Mouse (Mus musculus) liver, adult 2 months (tissue): ENCODE data around the gene Gng2. TPM values are rescaled to one million over a fixed set of nuclear protein-coding genes. Genes with fewer than 3 reads are reported as not detected.
A peak's percentile ranks its signal among the peaks of the same experiment; 100 is the strongest.

Source experiments
- DNase-seq: peaks from one replicate; pipeline ENCODE4 v3.0.0-alpha.2; 2011; ENCODE audit warnings: low read depth, low spot score; ENCODE audit errors: extremely low read depth
- H3K27ac ChIP-seq: fragments of 200-500 bp; replicated peaks from 2 replicates; pipeline ENCODE4 v1.5.1; 2012; ENCODE audit warnings: low read depth, mild to moderate bottlenecking, control low read depth, inconsistent platforms, low read length; ENCODE audit not compliant: insufficient read depth
- H3K27me3 ChIP-seq: fragments of 200-500 bp; 2 replicates; pipeline ENCODE4 v1.6.1; 2012; ENCODE audit warnings: mild to moderate bottlenecking, moderate library complexity, low read length, inconsistent platforms; ENCODE audit not compliant: control insufficient read depth, insufficient read depth
- H3K36me3 ChIP-seq: fragments of 200-500 bp; 2 replicates; pipeline ENCODE4 v1.6.1; 2012; ENCODE audit warnings: low read length, inconsistent platforms; ENCODE audit not compliant: control insufficient read depth, insufficient read depth
- H3K4me1 ChIP-seq: fragments of 200-500 bp; 2 replicates; pipeline ENCODE4 v1.6.1; 2011; ENCODE audit warnings: low read length; ENCODE audit not compliant: control insufficient read depth, insufficient read depth
- H3K4me3 ChIP-seq: fragments of 200-500 bp; 2 replicates; pipeline ENCODE4 v1.5.1; 2011; ENCODE audit warnings: low read depth, mild to moderate bottlenecking, control low read depth, low read length, moderate library complexity; ENCODE audit not compliant: insufficient read depth
- H3K79me2 ChIP-seq: fragments of 200-500 bp; 2 replicates; pipeline ENCODE4 v1.6.1; 2012; ENCODE audit warnings: inconsistent platforms, mild to moderate bottlenecking, low read length, moderate library complexity; ENCODE audit not compliant: control insufficient read depth, insufficient read depth
- H3K9ac ChIP-seq: fragments of 200-500 bp; 2 replicates; pipeline ENCODE4 v1.6.1; 2012; ENCODE audit warnings: low read depth, mild to moderate bottlenecking, control low read depth, inconsistent platforms, low read length
- CTCF ChIP-seq: fragments of 200-500 bp; IDR thresholded peaks from 2 replicates; pipeline ENCODE4 v1.5.1; 2011; ENCODE audit warnings: low read depth, low read length, control low read depth
- POLR2A ChIP-seq: fragments of 200-500 bp; IDR thresholded peaks from 2 replicates; pipeline ENCODE4 v1.6.1; 2011; ENCODE audit warnings: low read length, control low read depth; ENCODE audit not compliant: insufficient read depth; ENCODE audit errors: extremely low read depth
- WGBS: fragments of 180-500 bp; shearing (Covaris S2); methylation state at CpG from one replicate; pipeline ENCODE4 v1.1.7; 2018; 5-methylcytosine and 5-hydroxymethylcytosine counted together
- polyA plus RNA-seq: library from polyadenylated mRNA; depleted of rRNA; stranded (reverse); fragments of >200 nt; gene quantifications from 2 replicates; pipeline ENCODE4 v1.2.3, GENCODE M21; 2012; rRNA removed
- total RNA-seq: library from RNA; depleted of rRNA; stranded (reverse); fragments of >200 nt; gene quantifications from 2 replicates; pipeline ENCODE4 v1.2.3, GENCODE M21; 2014; rRNA removed

The Gng2 gene
- total and polyA plus RNA-seq, 2 experiments, result 0.95 to 1.1 TPM

DNA sequence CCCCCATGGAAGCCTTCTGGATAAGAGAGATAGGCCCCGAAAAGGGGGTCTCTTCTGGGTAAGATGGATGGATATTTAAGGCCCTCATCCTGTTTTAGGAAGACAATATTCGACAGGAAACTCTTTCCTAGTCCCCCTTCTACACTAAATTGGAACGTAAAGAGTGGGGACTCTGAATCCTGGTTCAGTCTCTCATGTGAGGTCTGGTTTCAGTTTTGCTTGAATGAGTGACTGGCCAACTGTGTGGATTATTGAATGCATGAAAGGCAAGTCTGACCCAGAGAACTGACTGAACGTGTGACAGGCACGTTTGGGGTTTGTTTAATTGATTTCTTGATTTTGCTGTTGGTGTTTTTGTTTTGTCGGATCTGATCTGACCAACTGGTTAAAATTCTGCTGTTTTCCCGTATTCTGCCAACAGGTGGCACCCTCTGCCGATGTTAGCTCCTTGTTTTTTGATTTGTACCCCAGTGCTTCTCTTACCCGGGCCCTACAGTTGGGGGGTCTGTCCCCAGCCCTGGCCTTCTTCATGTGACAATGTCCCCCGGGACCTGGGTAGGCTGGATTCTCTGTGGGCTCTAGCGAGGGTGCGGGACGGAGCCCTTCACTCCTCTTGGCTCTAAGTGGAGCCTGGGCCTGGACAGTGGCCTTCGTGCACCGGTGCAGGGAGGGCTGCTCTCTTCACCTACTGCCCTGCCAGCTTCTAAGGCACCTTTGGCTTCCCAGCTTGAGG, 137.7 kb downstream of the Gng2 start:
- no peaks in the 10 kb centered on the region for H3K27me3 ChIP-seq
- 21% methylated on average over 15 of the region's 15 CpGs for WGBS
- no peaks in the 10 kb centered on the region for H3K79me2 ChIP-seq
- H3K4me3 ChIP-seq, result peak overlapping the region; percentile 41
- H3K36me3 ChIP-seq, result no peaks in the 10 kb centered on the region
- DNase-seq, result peak; percentile 67
- H3K27ac ChIP-seq, result no peak overlapping the region
- TF ChIP-seq CTCF, result 0 out of 2 replicates have a peak, but pooled peaks have one; percentile 30
- TF ChIP-seq POLR2A, result no peak
- H3K4me1 ChIP-seq, result peaks cover 2% of the 10 kb centered on the region; the same call in 1 of the 2 replicates
- peak overlapping the region; percentile 66 for H3K9ac ChIP-seq

DNA sequence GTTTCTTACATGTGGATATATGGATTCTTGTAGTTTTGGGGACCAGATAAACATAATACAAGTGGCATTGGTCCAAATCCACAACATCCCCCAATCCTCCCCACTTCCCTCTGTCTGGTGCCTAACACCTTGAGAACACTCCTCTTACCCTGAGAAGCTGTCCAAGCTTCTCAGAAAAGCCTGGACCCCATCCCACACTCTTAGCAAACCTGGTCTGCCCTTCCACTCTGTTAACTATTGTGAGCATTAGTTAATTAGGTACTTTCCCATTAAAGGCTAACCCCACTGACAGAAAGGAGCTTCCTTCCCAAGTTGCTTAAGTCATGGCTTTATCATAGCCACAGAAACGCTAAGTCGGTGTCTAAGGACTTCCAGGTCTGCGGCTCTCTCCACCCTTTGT, 141.1 kb downstream of the Gng2 start:
- Histone ChIP-seq H3K4me1 (peaks cover 2% of the 10 kb centered on the region; the same call in 1 of the 2 replicates), H3K36me3 (no peaks in the 10 kb centered on the region), H3K27ac (no peak overlapping the region), H3K79me2 (no peaks in the 10 kb centered on the region), H3K4me3 (no peak overlapping the region), H3K27me3 (no peaks in the 10 kb centered on the region), H3K9ac (no peak overlapping the region)
- no peak for DNase-seq
- TF ChIP-seq CTCF, result no peak
- no peak for TF ChIP-seq POLR2A
- WGBS, result 72% methylated on average over 3 of the region's 3 CpGs

DNA sequence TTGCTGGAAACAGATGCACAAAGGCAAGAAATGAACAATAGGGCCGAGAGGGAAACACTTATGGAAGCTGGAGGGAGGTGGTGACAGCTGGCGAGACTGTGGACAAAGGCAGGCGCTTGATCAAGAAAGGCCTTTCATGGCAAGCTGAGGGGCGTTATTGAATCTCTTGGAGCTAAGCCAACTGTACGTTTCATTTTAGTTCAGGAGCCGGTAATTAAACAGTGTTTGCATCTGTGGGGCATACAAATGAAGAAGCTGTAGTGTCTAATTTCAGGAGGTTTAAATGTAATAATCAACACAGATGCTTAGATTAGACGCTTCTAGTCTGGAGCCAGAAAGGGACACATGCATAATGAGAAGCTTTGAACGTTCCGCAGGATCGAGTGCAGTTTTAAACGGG, 151.9 kb downstream of the Gng2 start:
- WGBS, result 85% methylated on average over 11 of the region's 11 CpGs
- Histone ChIP-seq H3K27ac (no peak overlapping the region), H3K79me2 (peaks cover 4% of the 10 kb centered on the region; the same call in 1 of the 2 replicates), H3K9ac (no peak overlapping the region), H3K4me3 (no peak overlapping the region), H3K36me3 (peaks cover 4% of the 10 kb centered on the region), H3K27me3 (no peaks in the 10 kb centered on the region), H3K4me1 (0 out of 2 replicates have a peak, but pooled peaks cover 2% of the 10 kb centered on the region)
- DNase-seq, result no peak
- TF ChIP-seq CTCF (no peak), POLR2A (no peak)

GRCm38 (mm10) chr14:19823321-19824142, 153.9 kb downstream of the Gng2 start, which contains the start of gene Rtraf:
Gene Rtraf (minus strand): TSS chr14:19823824.
- peak; percentile 91 for DNase-seq
- WGBS, result under 1% methylated on average over 80 of the region's 80 CpGs
- Histone ChIP-seq H3K4me1 (0 out of 2 replicates have a peak, but pooled peaks cover 2% of the 10 kb centered on the region), H3K27me3 (no peaks in the 10 kb centered on the region), H3K36me3 (peaks cover 12% of the 10 kb centered on the region), H3K9ac (peak within 1 kb of the TSS; percentile 87), H3K4me3 (peak within 1 kb of the TSS; percentile 79), H3K79me2 (peaks cover 4% of the 10 kb centered on the region; the same call in 1 of the 2 replicates), H3K27ac (peak within 1 kb of the TSS; percentile 66)
- no peak for TF ChIP-seq CTCF
- no peak for TF ChIP-seq POLR2A

Other genes with a start within 250 kb of the Gng2 start
- 2.3 and 6.2 TPM in 2 replicates for gene Nid2, start 226.4 kb downstream of the Gng2 start, total RNA-seq
- 5.9 and 6.0 TPM in 2 replicates for gene Nid2, start 226.4 kb downstream of the Gng2 start, polyA plus RNA-seq
- 82.1 and 87.2 TPM in 2 replicates for gene Rtraf, start 153.8 kb downstream of the Gng2 start, total RNA-seq
- 15.9 and 21.8 TPM in 2 replicates for gene Rtraf, start 153.8 kb downstream of the Gng2 start, polyA plus RNA-seq
- 4.1 and 4.6 TPM in 2 replicates for gene Saysd1, start 160.9 kb upstream of the Gng2 start, total RNA-seq
- 10.0 and 10.9 TPM in 2 replicates for gene Saysd1, start 160.9 kb upstream of the Gng2 start, polyA plus RNA-seq
- 17.5 and 25.6 TPM in 2 replicates for gene Kcnk5, start 204.2 kb upstream of the Gng2 start, total RNA-seq
- 10.3 and 13.8 TPM in 2 replicates for gene Kcnk5, start 204.2 kb upstream of the Gng2 start, polyA plus RNA-seq